In the genomic region with DNA sequence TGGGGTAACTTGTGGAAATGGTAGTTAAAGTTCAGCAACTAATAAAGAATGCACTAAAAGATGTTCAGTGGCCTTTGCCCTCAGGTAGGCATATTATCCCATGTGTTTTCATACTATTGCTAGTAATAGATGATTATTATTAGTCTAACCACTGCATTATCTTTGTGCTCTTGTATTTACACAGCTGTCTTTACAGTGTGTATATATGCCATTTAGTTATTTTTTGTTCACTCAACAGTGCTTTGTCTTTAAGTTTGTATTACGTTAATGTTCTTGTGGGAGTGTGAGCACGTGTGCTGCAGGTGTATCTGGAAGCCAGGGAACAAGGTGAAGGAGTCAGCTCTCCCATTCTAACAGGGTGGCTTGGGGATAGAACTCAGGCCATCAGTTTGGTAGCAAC, we compare ENCODE assay signal across 26 mouse cellular contexts.
"Had no signal": no experiment of that assay in that cellular context is flagged by ENCODE, and none has a peak within 500 bp of the region (broad histone marks: within the 10 kb centered on the region; RNA-seq: fewer than 3 reads in every experiment).

No protein-coding gene starts in this region.

- H3K9ac ChIP-seq: heart, embryonic 12.5 days; hindbrain, embryonic 12.5 days; hindbrain, embryonic 14.5 days; kidney, embryonic 15.5 days; limb, embryonic 13.5 days; limb, embryonic 15.5 days had no signal

- H3K4me3 ChIP-seq: gastrocnemius, adult 2 months; heart, embryonic 10.5 days; heart, embryonic 12.5 days; hindbrain, embryonic 10.5 days; hindbrain, embryonic 12.5 days; kidney, embryonic 15.5 days; limb, embryonic 13.5 days; limb, embryonic 15.5 days had no signal

- ATAC-seq: forebrain, embryonic 16.5 days; hindbrain, embryonic 16.5 days; inflammation-experienced regulatory T-cells, adult 6 months had no signal

- H3K4me2 ChIP-seq: heart, embryonic 12.5 days; hindbrain, embryonic 12.5 days; hindbrain, embryonic 14.5 days; kidney, embryonic 15.5 days; limb, embryonic 13.5 days; limb, embryonic 15.5 days had no signal

- DNase-seq: gastrocnemius, adult 2 months; gastrocnemius, postnatal 10 days; gastrocnemius, postnatal 25 days; heart, adult 18-20 months; heart, postnatal 10 days; heart, postnatal 4 days; kidney, adult 11 months; kidney, adult 2 months; kidney, adult 9 months; kidney, postnatal 14 days; kidney, postnatal 36 days; layer of hippocampus, adult 9-11 months; layer of hippocampus, postnatal 36 days; left cerebral cortex, postnatal 4 days had no signal

- H3K9me3 ChIP-seq: heart, embryonic 10.5 days; heart, embryonic 12.5 days; hindbrain, embryonic 10.5 days; hindbrain, embryonic 12.5 days; kidney, embryonic 15.5 days; limb, embryonic 13.5 days; limb, embryonic 15.5 days had no signal

- H3K4me1 ChIP-seq: heart, embryonic 10.5 days; heart, embryonic 12.5 days; hindbrain, embryonic 10.5 days; limb, embryonic 15.5 days had no signal

- H3K27ac ChIP-seq: gastrocnemius, adult 2 months; heart, embryonic 10.5 days; hindbrain, embryonic 10.5 days; hindbrain, embryonic 12.5 days; hindbrain, embryonic 14.5 days; kidney, embryonic 15.5 days; kidney, postnatal 0 days; limb, embryonic 13.5 days; limb, embryonic 15.5 days had no signal

- H3K27me3 ChIP-seq: heart, embryonic 12.5 days; hindbrain, embryonic 12.5 days; kidney, embryonic 15.5 days; limb, embryonic 13.5 days; limb, embryonic 15.5 days had no signal
